Mouse (Mus musculus): ENCODE results near the gene Rps15.

Gene Rps15

GRCm38 (mm10) chr10:80260642-80261584 lies 31.3 kb upstream of the Rps15 start, which contains the start of the genes Gamt and Dazap1:
Gene Gamt (minus strand): TSS chr10:80261012.
Gene Dazap1 (plus strand): TSS chr10:80261486.
- DNase-seq (ENCODE audit: low spot score): peak; percentile 90

GRCm38 (mm10) chr10:80261585-80261968 lies 30.7 kb upstream of the Rps15 start:
- DNase-seq (ENCODE audit: low spot score): peak; percentile 89

DNA sequence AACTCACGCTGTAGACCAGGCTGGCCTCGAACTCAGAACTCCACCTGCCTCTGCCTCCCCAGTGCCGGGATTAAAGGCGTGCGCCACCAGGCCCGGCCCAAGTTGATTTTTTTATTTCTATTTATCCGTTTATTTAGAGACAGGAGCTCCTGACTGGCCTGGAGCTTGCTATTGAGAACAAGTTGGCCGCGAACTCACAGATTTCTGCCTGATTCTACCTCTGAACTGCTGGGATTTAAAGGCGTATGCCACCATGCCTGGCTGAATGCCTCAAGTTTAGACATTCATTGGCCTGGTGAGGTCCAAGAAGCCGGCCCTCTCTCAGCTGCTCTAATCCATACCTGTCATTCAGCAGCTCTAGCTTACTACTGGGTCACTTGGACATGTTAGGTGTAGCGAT lies 30.1 kb upstream of the Rps15 start:
- no peak for DNase-seq (ENCODE audit: low spot score)

- no peak for DNase-seq (ENCODE audit: low spot score)
These were observed 29.4 kb upstream of the Rps15 start for GRCm38 (mm10) chr10:80262776-80263365.

DNA sequence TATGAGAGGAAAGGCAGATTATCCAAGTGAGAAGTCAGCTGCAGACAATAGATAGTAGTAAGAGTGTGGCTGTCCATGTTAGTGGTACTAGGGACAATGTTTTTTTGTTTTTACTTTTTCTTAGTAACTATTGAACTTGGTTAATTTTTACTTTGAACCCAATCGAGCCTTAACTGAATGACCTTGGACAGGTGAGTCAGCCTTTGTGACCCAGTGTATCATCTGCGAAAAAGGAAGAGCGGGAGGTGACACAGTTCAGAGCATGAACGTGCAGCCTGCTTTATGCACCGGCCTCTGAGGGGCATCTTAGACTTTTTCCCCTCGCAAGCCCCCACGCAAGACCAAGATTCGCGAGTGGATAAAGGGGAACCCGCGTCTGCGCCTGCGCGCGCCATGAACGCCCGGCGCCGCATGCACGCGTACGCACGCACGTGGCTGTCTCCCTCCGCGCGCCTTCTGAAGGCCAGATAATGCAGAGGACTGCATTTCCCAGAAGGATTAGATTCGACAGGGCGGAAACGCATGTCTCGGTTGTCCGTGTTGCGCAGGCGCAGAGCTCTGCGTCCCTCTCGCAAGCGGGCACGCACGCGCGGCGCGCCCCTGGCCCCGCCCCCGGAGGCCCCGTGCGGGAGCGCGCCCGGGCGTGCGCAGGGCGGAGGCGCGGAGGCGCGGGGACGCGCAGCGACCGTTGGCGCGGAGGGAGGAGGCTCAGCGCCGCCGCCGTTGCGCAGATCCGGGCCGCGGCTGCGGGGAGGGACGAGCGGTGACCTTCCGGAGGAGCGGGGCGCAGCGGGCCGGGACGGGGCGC lies 27.7 kb upstream of the Rps15 start:
- peak; percentile 99 for DNase-seq (ENCODE audit: low spot score)

DNA sequence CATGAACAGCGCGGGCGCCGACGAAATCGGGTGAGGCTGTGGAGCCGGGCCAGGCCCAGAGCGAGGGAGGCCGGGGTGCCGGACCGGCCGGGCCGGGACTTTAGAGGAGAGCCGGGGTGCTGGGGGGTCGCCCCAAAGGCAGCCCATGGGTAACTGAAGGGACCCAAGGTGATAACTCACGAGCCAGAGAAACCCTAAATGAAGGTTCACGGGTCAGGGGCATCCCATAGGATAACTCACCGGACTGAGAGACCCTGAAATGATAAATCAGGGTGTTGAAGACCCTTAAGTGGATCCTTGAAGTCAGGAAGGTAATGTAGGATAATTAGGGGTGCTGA lies 27.1 kb upstream of the Rps15 start:
- DNase-seq (ENCODE audit: low spot score): no peak

DNA sequence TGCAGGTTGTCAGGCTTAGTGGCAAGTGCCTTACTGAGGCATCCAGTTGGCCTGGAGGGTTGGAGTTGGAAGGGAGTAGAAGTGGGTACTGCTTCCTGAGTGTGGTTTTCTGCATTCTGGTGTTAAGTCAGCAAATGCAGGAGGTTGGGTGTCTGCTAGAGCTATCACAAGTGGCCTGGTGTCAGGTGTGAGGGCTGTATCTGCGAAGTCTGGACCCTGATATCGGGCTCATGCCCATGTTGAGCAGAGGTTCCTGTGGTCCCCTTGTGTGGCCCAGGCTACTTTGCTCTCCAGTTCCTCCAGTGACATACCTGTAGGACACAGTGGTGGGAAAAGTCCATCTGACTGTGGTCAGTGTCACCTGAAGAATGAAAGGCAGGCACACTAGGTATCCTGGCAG lies 22.2 kb upstream of the Rps15 start:
- DNase-seq (ENCODE audit: low spot score): no peak

GRCm38 (mm10) chr10:80270734-80271181 lies 21.5 kb upstream of the Rps15 start:
- no peak for DNase-seq (ENCODE audit: low spot score)

GRCm38 (mm10) chr10:80271186-80271843 lies 20.9 kb upstream of the Rps15 start:
- DNase-seq (ENCODE audit: low spot score): no peak

- no peak for DNase-seq (ENCODE audit: low spot score)
These were observed 20.2 kb upstream of the Rps15 start for GRCm38 (mm10) chr10:80271870-80272585.

- no peak for DNase-seq (ENCODE audit: low spot score)
These were observed 18.4 kb upstream of the Rps15 start for GRCm38 (mm10) chr10:80273847-80274246.

DNA sequence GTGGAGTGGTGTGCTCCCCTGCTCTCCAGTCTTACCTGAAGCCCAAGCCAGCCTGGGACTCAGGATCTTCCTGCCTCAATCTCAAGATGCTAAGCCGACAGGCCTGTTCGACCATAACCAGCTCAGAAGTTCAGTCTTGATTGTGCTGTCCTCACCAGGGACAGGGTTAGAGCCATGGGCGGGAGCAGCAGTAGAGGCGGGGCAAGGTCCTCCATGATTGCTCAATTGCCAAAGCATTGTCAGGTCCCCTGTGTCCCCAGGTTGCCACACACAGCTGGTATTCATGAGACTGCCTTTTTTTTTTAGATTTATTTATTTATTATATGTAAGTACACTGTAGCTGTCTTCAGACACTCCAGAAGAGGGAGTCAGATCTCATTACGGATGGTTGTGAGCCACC lies 16.0 kb upstream of the Rps15 start:
- no peak for DNase-seq (ENCODE audit: low spot score)

DNA sequence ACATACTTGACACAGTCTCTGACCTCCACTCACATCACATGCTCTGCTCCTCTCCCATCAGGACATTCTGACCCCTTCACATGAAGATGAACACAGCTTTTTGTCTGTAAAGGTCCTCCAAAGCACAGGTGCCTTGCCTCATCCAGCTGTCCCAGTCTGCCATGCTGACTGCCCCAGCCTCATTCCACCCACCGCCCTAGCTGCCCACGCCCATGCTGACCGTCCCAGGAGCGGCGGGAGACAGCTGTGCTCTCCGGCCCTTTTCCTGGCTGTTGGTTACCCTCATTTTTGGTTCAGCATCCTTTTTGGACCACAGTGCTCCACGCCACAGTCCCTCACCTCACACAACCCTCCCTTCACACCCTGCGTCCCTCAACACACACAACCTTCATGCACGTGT lies 13.9 kb upstream of the Rps15 start:
- no peak for DNase-seq (ENCODE audit: low spot score)

GRCm38 (mm10) chr10:80279273-80279672 lies 13.0 kb upstream of the Rps15 start:
- DNase-seq (ENCODE audit: low spot score): no peak

- no peak for DNase-seq (ENCODE audit: low spot score)
These were observed 10.9 kb upstream of the Rps15 start for GRCm38 (mm10) chr10:80281304-80281703.

- DNase-seq (ENCODE audit: low spot score): no peak
These were observed 10.3 kb upstream of the Rps15 start for GRCm38 (mm10) chr10:80281921-80282371.

- no peak for DNase-seq (ENCODE audit: low spot score)
These were observed 9.5 kb upstream of the Rps15 start for GRCm38 (mm10) chr10:80282481-80283441.

GRCm38 (mm10) chr10:80285222-80286070 lies 6.8 kb upstream of the Rps15 start:
- DNase-seq (ENCODE audit: low spot score): no peak

DNA sequence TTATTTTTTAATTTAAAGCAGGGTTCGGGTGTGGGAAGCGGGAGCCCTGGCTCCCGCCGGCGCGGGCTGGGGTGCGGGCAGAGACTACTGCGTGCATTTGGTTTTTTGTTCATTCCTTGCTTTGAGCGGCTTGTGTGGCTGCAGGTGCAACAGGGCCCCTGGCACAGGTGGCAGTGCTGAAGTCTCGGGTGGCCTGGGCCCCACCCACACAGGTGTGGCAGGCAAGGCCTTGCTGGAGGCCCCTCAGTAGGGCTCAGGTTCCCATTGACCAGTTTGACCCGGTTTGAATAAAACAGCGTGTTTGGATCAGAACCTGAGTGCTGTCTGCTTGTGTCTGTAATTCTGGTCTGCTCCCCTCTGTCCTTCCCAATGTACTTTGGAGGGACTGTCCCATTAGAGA lies 4.2 kb upstream of the Rps15 start:
- no peak for DNase-seq (ENCODE audit: low spot score)

Data from left cerebral cortex, adult 11 months (tissue).